Mouse (Mus musculus) spleen, postnatal 10 days (tissue): ENCODE results near the gene Gm16223.

Experiments used
- DNase-seq, 2 experiments: peaks; one replicate each; pipeline ENCODE4 v3.0.0; 2021 to 2022; ENCODE audit warnings: low spot score in 2 of 2

Gm16223 gene

GRCm38 (mm10) chr5:42067476-42068187, at the start of gene Gm16223:
Gene Gm16223 (plus strand): TSS chr5:42067960.
- no peak for DNase-seq

- DNase-seq, result no peak
Observed at GRCm38 (mm10) chr5:42022029-42022428, 45.7 kb upstream of the Gm16223 start.

- DNase-seq, result no peak
Observed at GRCm38 (mm10) chr5:42023521-42023920, 44.2 kb upstream of the Gm16223 start.

GRCm38 (mm10) chr5:42036388-42037082, 31.2 kb upstream of the Gm16223 start:
- no peak for DNase-seq

GRCm38 (mm10) chr5:42054636-42055035, 13.1 kb upstream of the Gm16223 start:
- no peak for DNase-seq

- no peak for DNase-seq
Observed at GRCm38 (mm10) chr5:42055151-42055550, 12.6 kb upstream of the Gm16223 start.

GRCm38 (mm10) chr5:42065090-42065489, 2.7 kb upstream of the Gm16223 start:
- no peak for DNase-seq

- no peak for DNase-seq
Observed at GRCm38 (mm10) chr5:42067075-42067474, 685 bp upstream of the Gm16223 start.

- DNase-seq, result no peak
Observed at GRCm38 (mm10) chr5:42068188-42068579, 424 bp downstream of the Gm16223 start.

- no peak for DNase-seq
Observed at GRCm38 (mm10) chr5:42116586-42117346, 49.0 kb downstream of the Gm16223 start.

- DNase-seq, result no peak
Observed at GRCm38 (mm10) chr5:42125562-42125961, 57.8 kb downstream of the Gm16223 start.

GRCm38 (mm10) chr5:42155626-42156025, 87.9 kb downstream of the Gm16223 start:
- no peak for DNase-seq

GRCm38 (mm10) chr5:42164731-42165130, 97.0 kb downstream of the Gm16223 start:
- no peak for DNase-seq

GRCm38 (mm10) chr5:42166311-42166710, 98.6 kb downstream of the Gm16223 start:
- DNase-seq, result no peak

GRCm38 (mm10) chr5:42168071-42168470, 100.3 kb downstream of the Gm16223 start:
- no peak for DNase-seq

GRCm38 (mm10) chr5:42168785-42169184, 101.0 kb downstream of the Gm16223 start:
- no peak for DNase-seq

- no peak for DNase-seq
Observed at GRCm38 (mm10) chr5:42174109-42174508, 106.3 kb downstream of the Gm16223 start.

GRCm38 (mm10) chr5:42175424-42175823, 107.7 kb downstream of the Gm16223 start:
- no peak for DNase-seq

GRCm38 (mm10) chr5:42198493-42198892, 130.7 kb downstream of the Gm16223 start:
- no peak for DNase-seq

- no peak for DNase-seq
Observed at GRCm38 (mm10) chr5:42207456-42208122, 139.8 kb downstream of the Gm16223 start.

- DNase-seq, result no peak
Observed at GRCm38 (mm10) chr5:42211554-42212338, 144.0 kb downstream of the Gm16223 start.
